Mouse (Mus musculus): ENCODE data around the gene Ntn5.
A peak's percentile ranks its signal among the peaks of the same experiment; 100 is the strongest.

Ntn5 gene

DNA sequence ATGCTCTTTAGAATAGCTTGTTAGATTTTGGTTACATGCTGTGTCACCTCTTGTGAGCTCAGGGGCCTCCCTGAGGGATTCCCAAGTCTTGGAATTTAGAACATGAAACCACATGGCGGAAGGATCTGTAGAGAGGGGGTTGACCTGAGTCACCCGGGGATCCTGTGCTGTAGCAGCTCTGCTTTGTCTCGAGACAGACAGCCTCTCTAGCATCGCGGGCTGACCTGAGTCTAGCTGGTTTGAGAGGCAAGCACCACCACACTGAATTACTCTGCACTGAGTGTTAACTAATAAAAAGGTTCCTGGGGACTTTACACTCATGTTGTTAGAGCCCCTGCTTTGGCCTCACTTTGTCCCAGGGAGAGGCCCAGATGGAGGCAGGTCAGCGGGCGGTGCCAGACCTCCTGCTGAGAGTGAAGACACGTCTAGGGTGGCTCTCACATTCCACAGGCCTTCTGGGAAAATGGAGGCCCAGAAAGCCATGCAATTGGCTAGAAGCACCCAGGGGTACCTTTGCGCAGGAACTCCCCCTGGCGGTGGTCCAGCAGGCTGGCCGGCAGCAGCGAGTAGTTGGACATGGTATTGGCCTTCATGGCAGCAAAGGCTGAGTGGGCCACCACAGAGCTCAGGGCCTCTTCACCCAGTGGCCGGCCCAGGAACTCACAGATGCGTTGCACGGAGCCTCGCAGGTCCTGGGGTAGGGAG is 47.1 kb downstream of the Ntn5 start:
- DNase-seq, result peak; percentile 68

DNA sequence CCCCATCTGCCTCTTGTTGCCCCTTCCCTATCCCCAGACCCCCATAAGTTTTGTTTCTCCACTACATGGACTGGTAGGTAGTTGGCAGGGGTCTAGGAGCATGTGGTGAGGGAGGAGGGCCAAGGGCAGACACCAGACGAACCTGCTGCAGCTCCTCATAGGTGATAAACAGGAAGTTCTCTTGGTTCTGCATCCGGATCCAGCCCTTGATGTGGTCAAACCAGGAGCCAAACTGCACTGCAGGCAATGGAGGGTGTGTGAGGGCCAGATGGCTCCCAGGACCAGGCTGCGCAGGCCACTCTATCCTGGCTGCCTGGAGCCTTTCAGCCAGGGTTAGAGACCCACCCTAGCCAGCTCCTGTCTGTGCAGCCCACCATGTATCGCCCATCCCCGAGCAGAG is 49.7 kb downstream of the Ntn5 start:
- DNase-seq, result no peak

GRCm38 (mm10) chr7:45739162-45739763 is 55.4 kb downstream of the Ntn5 start:
- DNase-seq, result peak; percentile 89

GRCm38 (mm10) chr7:45739820-45740219 is 56.0 kb downstream of the Ntn5 start:
- DNase-seq, result no peak

GRCm38 (mm10) chr7:45741308-45741707 is 57.5 kb downstream of the Ntn5 start:
- DNase-seq, result no peak

- no peak for DNase-seq
Observed at GRCm38 (mm10) chr7:45741777-45742176, 58.0 kb downstream of the Ntn5 start.

DNA sequence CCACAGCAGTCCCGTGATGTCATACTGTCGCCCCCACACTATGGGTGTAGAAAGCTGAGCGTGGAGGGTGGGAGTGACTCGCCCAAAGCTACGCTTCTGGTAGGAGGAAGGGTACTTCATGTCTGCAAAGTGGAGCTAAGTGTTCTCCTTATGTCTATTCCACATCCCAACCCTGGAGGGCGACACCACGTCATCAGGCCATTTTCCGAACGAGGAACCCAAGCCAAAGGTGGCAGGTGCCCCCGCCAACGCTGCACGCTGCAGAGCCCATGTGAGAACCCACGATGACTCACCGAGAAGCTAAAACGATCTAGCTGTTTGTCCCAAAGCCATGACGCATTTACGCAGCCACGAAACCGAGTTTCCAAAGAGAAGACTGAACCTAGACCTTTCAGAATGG is 58.5 kb downstream of the Ntn5 start:
- DNase-seq, result no peak
